Mouse (Mus musculus): ENCODE measurements around the gene Lamtor4.

DNA sequence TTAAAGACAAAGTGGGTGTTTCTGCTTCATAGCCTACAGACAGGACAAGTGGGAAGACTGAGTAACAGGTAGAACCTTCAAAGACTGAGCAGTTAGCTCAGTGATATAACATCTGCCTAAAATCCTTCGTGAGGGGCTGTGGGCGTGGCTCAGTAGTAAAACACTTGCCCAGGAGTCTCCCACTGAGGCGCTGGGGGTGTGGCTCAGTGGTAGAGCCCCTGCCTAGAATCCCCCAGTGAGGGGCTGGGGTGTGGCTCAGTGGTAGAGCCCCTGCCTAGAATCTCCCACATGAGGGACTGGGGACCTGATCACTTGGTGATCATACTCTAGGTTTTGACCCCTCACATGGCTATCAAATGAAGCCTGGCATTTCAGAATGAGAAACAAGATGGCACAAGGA is 2.8 kb downstream of the Lamtor4 start:
- no peak for TF ChIP-seq GATA1 (IDR thresholded peaks at IDR 0.05; ENCODE audit: borderline replicate concordance, low read length)
- TF ChIP-seq FLI1 (IDR thresholded peaks at IDR 0.05; ENCODE audit: low read length): no peak

Data from megakaryocyte, embryonic 14.5 days (primary cell).